Mouse (Mus musculus) heart, embryonic 15.5 days (tissue): ENCODE results near the gene Ciita. TPM values are rescaled to one million over a fixed set of nuclear protein-coding genes. Genes with fewer than 3 reads are reported as not detected.

Experiments
- ATAC-seq: fragments of 200-750 bp; cut with Nextera tagmentation; replicated peaks from 2 replicates; pipeline ENCODE4 v1.8.0; 2017; ENCODE audit warnings: low read depth, moderate TSS enrichment; ENCODE audit not compliant: insufficient number of reproducible peaks, insufficient read depth, low FRiP score
- H3K27ac ChIP-seq: fragments of 300-500 bp; sonication (generic); 2 replicates; pipeline ENCODE4 v1.5.1; 2015; ENCODE audit warnings: mild to moderate bottlenecking, inconsistent platforms
- H3K27me3 ChIP-seq: fragments of 300-500 bp; sonication (generic); 2 replicates; pipeline ENCODE4 v1.6.1; 2015; ENCODE audit warnings: inconsistent platforms
- H3K36me3 ChIP-seq: fragments of 300-500 bp; sonication (generic); 2 replicates; pipeline ENCODE4 v1.6.1; 2015; ENCODE audit warnings: mild to moderate bottlenecking, inconsistent platforms
- H3K4me1 ChIP-seq: fragments of 300-500 bp; sonication (generic); replicated peaks from 2 replicates; pipeline ENCODE4 v1.6.1; 2015; ENCODE audit warnings: inconsistent platforms
- H3K4me2 ChIP-seq: fragments of 300-500 bp; sonication (generic); 2 replicates; pipeline ENCODE4 v1.6.1; 2015; ENCODE audit warnings: inconsistent platforms, mild to moderate bottlenecking, moderate library complexity
- H3K4me3 ChIP-seq: fragments of 300-500 bp; sonication (generic); 2 replicates; pipeline ENCODE4 v1.5.1; 2015; ENCODE audit warnings: mild to moderate bottlenecking, inconsistent platforms
- H3K9ac ChIP-seq: fragments of 300-500 bp; sonication (generic); 2 replicates; pipeline ENCODE4 v1.6.1; 2015; ENCODE audit warnings: mild to moderate bottlenecking, inconsistent platforms
- H3K9me3 ChIP-seq: fragments of 300-500 bp; sonication (generic); replicated peaks from 2 replicates; pipeline ENCODE4 v1.6.1; 2016; ENCODE audit warnings: inconsistent platforms
- WGBS: fragments of 180-500 bp; shearing (Covaris S2); methylation state at CpG from one replicate; pipeline ENCODE4 v1.1.7; 2015; ENCODE audit warnings: mixed read lengths; 5-methylcytosine and 5-hydroxymethylcytosine counted together
- polyA plus RNA-seq: library from polyadenylated mRNA; unstranded; fragments of >200 nt; fragmentation: Nextera tagmentation; extraction: Ambion mirVana; gene quantifications from 2 replicates; pipeline ENCODE4 v1.2.1, GENCODE M21; 2015

The Ciita gene
- polyA plus RNA-seq, 1 experiment from 2014 or later = 0.53 TPM

- no peak overlapping the region for H3K27ac ChIP-seq
- H3K9ac ChIP-seq = no peak overlapping the region
- no peaks in the 10 kb centered on the region for H3K27me3 ChIP-seq
- H3K4me3 ChIP-seq = no peak overlapping the region
- 69% methylated on average over 8 of the region's 8 CpGs for WGBS
- no peaks in the 10 kb centered on the region for H3K9me3 ChIP-seq
- H3K36me3 ChIP-seq = peaks cover 4% of the 10 kb centered on the region; the same call in 1 of the 2 replicates
- no peak for ATAC-seq
- peaks cover 16% of the 10 kb centered on the region for H3K4me1 ChIP-seq
- H3K4me2 ChIP-seq = no peak overlapping the region
Measured at GRCm38 (mm10) chr16:10559991-10560390, 80.1 kb downstream of the Ciita start.

GRCm38 (mm10) chr16:10565278-10565885 lies 85.5 kb downstream of the Ciita start:
- no peak overlapping the region for H3K4me2 ChIP-seq
- no peak overlapping the region; the same call in 1 of the 2 replicates for H3K9ac ChIP-seq
- H3K4me1 ChIP-seq = peaks cover 23% of the 10 kb centered on the region
- no peaks in the 10 kb centered on the region for H3K27me3 ChIP-seq
- WGBS = 21% methylated on average over 4 of the region's 4 CpGs
- peak; percentile 72; the same call in 1 of the 2 replicates for ATAC-seq
- 0 out of 2 replicates have a peak overlapping the region, but pooled peaks have one; percentile 4 for H3K27ac ChIP-seq
- peaks cover 5% of the 10 kb centered on the region; the same call in 1 of the 2 replicates for H3K36me3 ChIP-seq
- no peaks in the 10 kb centered on the region for H3K9me3 ChIP-seq
- H3K4me3 ChIP-seq = no peak overlapping the region

DNA sequence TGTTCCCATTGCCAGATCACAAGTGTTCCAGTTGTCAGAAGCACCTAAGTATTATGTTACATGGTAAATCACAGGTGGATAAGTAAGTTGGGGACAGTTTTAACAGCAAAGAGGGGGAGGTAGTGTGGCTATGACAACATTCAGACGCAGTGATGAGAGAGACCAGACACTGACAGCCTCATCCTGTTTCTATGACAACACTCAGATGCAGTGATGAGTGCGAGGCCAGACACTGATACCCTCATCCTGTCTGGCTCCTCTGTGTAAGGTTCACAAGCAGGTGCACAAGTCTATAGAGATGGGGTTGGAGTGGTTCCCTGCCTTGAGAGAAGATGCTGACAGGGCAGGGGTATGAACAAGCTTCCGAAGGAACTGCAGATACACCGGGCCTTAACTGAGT lies 87.3 kb downstream of the Ciita start:
- no peak overlapping the region for H3K4me3 ChIP-seq

DNA sequence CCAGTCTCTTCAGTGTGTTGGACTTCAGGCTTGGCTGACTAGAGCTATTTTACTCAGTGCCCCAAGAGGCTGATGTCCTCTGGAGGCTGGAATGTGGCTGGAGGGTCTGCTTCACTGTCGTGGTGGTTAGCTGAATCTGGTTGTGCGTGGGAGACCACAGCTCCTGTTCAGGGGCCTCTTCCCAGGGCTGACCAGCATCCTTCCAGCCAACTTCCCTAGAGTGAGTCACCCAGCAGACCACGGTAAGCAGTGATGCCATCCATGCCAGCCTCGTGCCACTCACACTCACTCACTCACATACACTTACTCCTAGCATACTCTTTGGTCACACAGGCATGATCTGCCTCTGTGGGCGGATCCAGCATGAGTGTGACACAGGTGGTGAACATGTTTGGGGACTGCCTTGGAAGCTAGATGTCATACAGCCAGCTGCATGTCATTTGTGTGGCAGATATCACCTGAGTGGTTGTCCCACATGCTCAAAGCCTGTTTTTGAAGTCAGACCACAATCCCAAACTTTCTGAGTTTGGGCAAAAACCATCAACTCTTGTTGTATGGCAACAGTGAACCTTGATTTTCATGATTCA lies 90.0 kb downstream of the Ciita start:
- Histone ChIP-seq H3K27me3 (no peaks in the 10 kb centered on the region), H3K27ac (no peak overlapping the region), H3K4me1 (peaks cover 13% of the 10 kb centered on the region), H3K4me2 (no peak overlapping the region), H3K9ac (no peak overlapping the region), H3K9me3 (no peaks in the 10 kb centered on the region), H3K36me3 (peaks cover 21% of the 10 kb centered on the region), H3K4me3 (no peak overlapping the region)
- no peak; the same call in 1 of the 2 replicates for ATAC-seq
- WGBS = 60% methylated on average over 5 of the region's 5 CpGs

More for the DNA sequence above, 87.3 kb downstream of the Ciita start:
- no peak overlapping the region for H3K27ac ChIP-seq
- peaks cover 5% of the 10 kb centered on the region; the same call in 1 of the 2 replicates for H3K36me3 ChIP-seq
- ATAC-seq = no peak
- H3K9me3 ChIP-seq = no peaks in the 10 kb centered on the region
- H3K4me1 ChIP-seq = peaks cover 13% of the 10 kb centered on the region
- H3K4me2 ChIP-seq = no peak overlapping the region
- 93% methylated on average over 4 of the region's 4 CpGs for WGBS
- H3K27me3 ChIP-seq = no peaks in the 10 kb centered on the region
- no peak overlapping the region for H3K9ac ChIP-seq

- Histone ChIP-seq H3K4me2 (no peak overlapping the region), H3K9me3 (no peaks in the 10 kb centered on the region), H3K27me3 (no peaks in the 10 kb centered on the region), H3K4me3 (no peak overlapping the region), H3K4me1 (peaks cover 5% of the 10 kb centered on the region), H3K27ac (no peak overlapping the region), H3K9ac (no peak overlapping the region), H3K36me3 (peaks cover 21% of the 10 kb centered on the region)
- no peak for ATAC-seq
- 74% methylated on average over 1 of the region's 1 CpGs for WGBS
Measured at GRCm38 (mm10) chr16:10570708-10571107, 90.8 kb downstream of the Ciita start.

DNA sequence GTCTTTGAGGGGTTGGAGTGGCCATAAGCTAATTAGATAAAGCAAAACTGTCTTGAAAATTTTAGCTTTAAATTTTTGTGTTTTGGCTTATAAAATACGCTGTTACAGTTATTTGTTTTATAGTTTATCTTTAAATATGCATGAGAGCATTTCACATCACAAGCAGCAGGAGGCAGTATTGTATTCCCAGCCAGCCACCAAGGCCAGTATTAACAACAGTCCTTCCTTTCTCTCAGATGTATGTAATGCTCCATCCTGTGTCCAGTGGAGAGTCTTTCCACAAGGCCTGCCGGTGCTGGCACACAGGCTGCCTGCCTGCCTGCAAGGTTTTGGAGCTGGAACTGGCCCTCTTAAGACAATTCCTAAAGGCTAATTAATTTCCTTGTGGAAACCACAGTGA lies 92.0 kb downstream of the Ciita start:
- no peak overlapping the region for H3K27ac ChIP-seq
- H3K4me1 ChIP-seq = 0 out of 2 replicates have a peak, but pooled peaks cover 2% of the 10 kb centered on the region
- H3K27me3 ChIP-seq = no peaks in the 10 kb centered on the region
- H3K4me2 ChIP-seq = no peak overlapping the region
- no peak overlapping the region for H3K9ac ChIP-seq
- H3K36me3 ChIP-seq = peaks cover 24% of the 10 kb centered on the region
- H3K9me3 ChIP-seq = no peaks in the 10 kb centered on the region
- WGBS = 49% methylated on average over 2 of the region's 2 CpGs
- H3K4me3 ChIP-seq = no peak overlapping the region
- no peak for ATAC-seq

- no peaks in the 10 kb centered on the region for H3K27me3 ChIP-seq
- WGBS = 75% methylated on average over 2 of the region's 2 CpGs
- ATAC-seq = no peak
- H3K27ac ChIP-seq = no peak overlapping the region
- peaks cover 36% of the 10 kb centered on the region for H3K36me3 ChIP-seq
- H3K4me1 ChIP-seq = no peaks in the 10 kb centered on the region
- no peak overlapping the region for H3K4me3 ChIP-seq
- no peak overlapping the region for H3K4me2 ChIP-seq
- no peaks in the 10 kb centered on the region for H3K9me3 ChIP-seq
- no peak overlapping the region for H3K9ac ChIP-seq
Measured at GRCm38 (mm10) chr16:10574936-10575335, 95.1 kb downstream of the Ciita start.

GRCm38 (mm10) chr16:10575915-10576314 lies 96.1 kb downstream of the Ciita start:
- no peak overlapping the region for H3K4me3 ChIP-seq
- H3K27ac ChIP-seq = no peak overlapping the region
- no peaks in the 10 kb centered on the region for H3K4me1 ChIP-seq
- no peak for ATAC-seq
- no peak overlapping the region for H3K9ac ChIP-seq
- peaks cover 45% of the 10 kb centered on the region for H3K36me3 ChIP-seq
- H3K27me3 ChIP-seq = no peaks in the 10 kb centered on the region
- no peak overlapping the region for H3K4me2 ChIP-seq
- 85% methylated on average over 4 of the region's 4 CpGs for WGBS
- H3K9me3 ChIP-seq = no peaks in the 10 kb centered on the region

DNA sequence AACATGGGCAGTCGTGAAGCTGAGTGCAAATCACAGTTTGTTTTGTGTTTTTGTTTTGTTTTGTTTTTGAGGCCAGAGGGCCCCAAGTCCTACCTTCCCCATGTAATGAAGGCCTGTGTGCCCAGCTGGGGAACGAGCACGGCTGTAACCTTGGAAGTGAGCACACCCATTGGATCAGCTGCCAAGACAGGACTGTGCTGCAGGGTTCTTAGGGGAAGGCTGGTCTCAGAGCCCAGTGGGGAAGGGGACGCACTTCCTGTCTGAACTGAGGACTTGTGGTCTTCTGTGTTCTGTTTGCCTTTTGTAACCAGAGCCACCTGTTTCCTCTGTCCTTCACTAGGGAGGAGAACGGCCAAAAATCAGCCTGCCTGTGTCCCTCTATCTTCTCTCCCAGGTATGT lies 97.7 kb downstream of the Ciita start:
- H3K36me3 ChIP-seq = peaks cover 57% of the 10 kb centered on the region
- no peak overlapping the region for H3K4me3 ChIP-seq
- no peak overlapping the region for H3K9ac ChIP-seq
- H3K4me2 ChIP-seq = no peak overlapping the region
- no peaks in the 10 kb centered on the region for H3K4me1 ChIP-seq
- no peaks in the 10 kb centered on the region for H3K9me3 ChIP-seq
- no peaks in the 10 kb centered on the region for H3K27me3 ChIP-seq
- no peak overlapping the region for H3K27ac ChIP-seq
- ATAC-seq = no peak
- WGBS = 69% methylated on average over 5 of the region's 5 CpGs

Other genes with a start within 250 kb of the Ciita start
- 44.6 and 49.1 TPM in 2 replicates for gene Emp2, start 166.1 kb upstream of the Ciita start, polyA plus RNA-seq
- gene Tekt5, start 84.6 kb upstream of the Ciita start, polyA plus RNA-seq = 0.87 and 1.1 TPM in 2 replicates
- 28.7 and 39.4 TPM in 2 replicates for gene Nubp1, start 68.1 kb upstream of the Ciita start, polyA plus RNA-seq
- 3.4 and 5.4 TPM in 2 replicates for gene Tvp23a, start 32.7 kb upstream of the Ciita start, polyA plus RNA-seq
- gene Dexi, start 63.0 kb downstream of the Ciita start, polyA plus RNA-seq = 15.0 and 19.7 TPM in 2 replicates
- 29.9 and 30.4 TPM in 2 replicates for gene Clec16a, start 65.3 kb downstream of the Ciita start, polyA plus RNA-seq